Mouse (Mus musculus) cerebellum, adult 8-10 months (tissue): ENCODE results near the gene Igdcc3.
"Not testable (repeated sequence)": the region's sequence is repeated elsewhere in the genome, so short reads cannot be mapped to it uniquely, and the experiment has no call there.

Source experiments
- DNase-seq: peaks from one replicate; pipeline ENCODE4 v3.0.0; 2022

Igdcc3 gene

DNA sequence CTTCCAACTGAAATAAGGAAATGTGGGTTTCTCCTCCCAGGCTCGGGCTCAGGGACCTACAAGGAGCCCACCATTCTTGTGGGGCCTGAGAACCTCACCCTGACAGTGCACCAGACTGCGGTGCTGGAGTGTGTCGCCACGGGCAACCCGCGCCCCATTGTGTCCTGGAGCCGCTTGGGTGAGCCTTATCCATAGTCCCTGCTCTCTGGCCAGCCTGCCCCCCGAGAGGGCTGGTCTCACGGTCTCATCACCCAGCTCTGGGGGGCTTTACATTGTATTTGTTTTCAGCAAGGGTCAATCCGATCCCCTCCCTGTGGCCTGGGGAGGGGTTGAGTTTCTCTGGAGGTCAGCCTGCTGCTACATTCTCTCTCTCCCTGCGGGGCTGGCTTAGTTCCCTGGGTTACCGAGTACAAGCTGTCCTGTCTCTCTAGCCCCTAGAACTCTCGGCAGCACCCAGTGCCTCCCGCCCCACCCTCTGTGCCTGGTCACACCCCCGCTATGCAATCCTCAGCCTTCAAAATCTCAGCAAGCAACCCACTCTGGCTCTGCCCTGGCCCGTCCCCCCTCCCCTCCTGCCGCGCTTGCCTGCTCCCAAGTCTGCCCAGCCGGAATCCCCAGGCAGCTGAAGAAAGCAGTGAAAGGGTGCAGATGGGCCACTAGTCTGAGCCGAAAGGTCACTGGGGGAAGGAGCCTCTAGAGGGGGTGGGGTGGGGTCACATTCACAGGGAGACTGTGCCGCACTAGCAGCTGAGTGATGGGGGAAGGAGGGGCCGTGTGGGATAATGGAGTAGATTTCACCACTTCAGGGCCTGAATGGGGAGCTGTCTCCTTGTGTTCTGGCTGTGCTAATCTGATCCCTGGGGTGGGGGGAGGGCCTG, 37.6 kb downstream of the Igdcc3 start:
- DNase-seq, result no peak

DNA sequence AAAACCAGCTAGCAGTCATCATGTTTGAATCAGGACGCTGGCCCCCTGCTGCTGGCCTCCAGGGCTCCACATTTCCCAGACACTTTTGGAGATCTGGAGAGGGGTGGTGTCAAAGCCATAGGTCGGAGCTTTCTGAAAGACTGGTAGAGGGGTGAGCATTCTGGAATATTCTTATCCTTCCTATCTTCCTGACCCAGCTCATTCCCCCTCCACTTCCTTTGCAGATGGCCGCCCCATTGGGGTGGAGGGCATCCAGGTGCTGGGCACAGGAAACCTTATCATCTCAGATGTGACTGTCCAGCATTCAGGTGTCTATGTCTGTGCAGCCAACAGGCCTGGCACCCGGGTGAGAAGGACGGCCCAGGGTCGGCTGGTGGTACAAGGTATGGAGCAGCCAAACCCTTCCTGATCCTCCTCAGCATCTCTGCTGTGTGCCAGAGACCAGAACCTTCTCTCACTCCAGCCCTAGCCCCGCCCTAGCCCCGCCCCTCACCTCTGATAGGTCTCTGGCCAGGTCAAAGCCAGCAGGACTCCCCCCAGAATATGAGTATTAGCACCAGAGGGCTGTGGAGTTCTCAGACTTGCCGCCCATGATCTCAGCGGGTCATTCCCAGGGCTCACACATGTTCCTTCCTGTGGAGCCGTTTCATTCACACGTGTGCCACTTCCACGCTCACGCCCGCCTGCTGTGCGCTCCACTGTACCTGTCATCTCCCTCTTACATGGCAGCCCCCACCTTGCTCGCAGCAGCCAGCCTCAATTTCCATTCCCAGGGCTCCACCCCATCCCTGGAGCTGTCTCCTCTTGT, 39.0 kb downstream of the Igdcc3 start:
- no peak for DNase-seq

DNA sequence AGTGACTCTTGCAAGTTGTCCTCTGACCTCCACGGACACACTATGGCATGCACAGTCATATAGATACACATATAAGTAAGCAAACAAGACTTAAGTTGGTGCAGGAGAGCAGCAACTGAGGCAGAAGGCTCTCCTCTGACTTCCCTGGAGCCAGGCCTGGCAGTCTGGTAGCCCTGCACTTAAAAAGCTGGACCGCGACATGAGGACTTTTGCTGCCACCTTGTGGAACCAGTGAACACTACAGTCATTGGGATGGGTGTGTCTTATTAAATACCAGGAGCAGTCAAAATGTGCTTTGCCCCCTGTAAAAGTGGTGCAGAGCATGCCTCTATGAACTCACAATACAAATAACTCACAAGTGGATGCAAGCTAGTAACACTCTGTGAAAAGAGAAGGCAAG, 47.6 kb downstream of the Igdcc3 start:
- peak; percentile 85 for DNase-seq

DNA sequence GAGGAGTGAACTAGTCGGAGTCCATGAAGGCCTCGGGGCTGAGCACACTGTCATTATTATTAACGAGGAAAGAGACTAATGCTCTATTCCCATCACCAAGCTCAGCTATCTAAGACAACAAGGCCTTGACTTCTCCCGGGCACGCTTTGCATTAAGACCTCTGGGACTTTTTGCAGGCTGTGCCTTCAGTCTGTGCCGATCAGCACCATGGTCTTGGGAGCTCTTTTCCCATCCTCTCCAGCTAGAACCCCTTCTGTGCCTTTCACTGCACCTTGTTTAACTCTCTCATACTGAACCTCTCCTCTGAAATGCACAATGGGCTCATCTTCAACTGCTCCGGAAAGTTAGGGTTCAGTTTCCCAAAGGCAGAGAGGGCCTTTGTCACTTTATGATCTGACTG, 49.3 kb downstream of the Igdcc3 start:
- no peak for DNase-seq

DNA sequence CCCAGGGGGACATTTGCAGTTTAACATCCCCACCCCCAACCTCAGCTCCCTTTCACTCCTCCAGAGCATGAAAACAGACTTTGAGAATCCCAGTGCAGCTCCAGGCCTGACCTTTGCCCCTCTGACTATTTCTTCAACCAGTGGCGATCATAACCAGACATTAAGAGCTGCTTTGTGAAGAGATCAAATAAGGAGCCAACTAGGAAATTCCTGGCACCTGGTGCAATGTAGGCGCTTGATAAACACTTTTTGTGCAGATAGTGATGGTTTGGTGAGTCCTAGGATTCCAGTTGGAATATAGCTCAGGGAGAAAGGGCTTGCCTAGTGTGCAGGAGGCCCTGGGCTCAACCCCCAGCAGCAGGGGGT, 50.4 kb downstream of the Igdcc3 start:
- no peak for DNase-seq

DNA sequence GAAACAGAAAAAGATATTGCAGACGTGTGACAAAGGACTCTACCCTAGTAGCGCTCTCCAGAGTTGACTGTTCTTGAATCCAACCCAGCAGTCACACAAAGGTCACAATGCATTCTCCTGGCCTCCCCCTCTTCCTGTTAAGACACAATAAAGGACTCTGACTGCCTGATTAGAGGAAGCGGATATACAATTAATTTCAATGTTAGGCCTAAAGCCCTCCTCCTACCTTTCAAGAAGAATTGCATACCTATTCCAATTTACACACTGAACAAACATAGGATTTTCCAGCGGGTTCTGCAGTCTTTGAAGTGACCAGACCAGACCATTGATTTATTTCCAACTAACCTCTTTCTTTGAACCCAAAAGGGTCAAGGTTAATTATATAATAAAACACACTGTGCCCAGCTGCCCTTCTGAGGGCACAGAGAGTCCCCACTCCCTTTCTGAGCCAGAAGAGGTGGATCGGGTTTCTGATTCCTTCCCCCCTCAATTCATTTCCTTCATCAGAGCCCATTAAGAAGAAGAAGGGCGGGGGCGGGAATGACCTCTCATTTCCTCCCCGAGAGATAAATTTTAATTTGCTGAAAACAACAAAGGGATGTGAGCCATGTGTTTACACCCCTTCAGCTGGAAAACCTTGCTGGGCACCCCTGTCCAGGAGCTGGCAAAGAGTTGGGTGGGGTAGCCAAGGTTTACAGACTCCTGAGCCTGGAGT, 50.9 kb downstream of the Igdcc3 start:
- no peak for DNase-seq

DNA sequence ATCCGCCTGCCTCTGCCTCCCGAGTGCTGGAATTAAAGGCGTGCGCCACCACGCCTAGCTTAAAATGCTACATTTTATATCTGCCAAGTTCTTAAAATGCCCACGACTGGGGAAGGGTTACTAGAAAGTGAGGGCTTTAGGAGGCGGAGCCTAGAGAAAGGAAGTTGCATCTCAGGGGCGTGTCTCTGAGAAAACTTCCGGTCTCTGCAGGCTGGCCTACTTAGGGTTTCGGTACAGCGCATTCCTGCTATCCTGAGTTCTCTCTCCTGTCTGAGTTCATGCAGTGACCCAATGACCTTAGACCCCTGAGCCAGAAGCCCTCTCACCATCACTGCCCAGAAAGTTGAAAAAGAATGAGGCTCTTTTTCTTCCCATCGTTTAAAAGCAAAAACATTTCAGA, 52.2 kb downstream of the Igdcc3 start:
- DNase-seq, result no peak

DNA sequence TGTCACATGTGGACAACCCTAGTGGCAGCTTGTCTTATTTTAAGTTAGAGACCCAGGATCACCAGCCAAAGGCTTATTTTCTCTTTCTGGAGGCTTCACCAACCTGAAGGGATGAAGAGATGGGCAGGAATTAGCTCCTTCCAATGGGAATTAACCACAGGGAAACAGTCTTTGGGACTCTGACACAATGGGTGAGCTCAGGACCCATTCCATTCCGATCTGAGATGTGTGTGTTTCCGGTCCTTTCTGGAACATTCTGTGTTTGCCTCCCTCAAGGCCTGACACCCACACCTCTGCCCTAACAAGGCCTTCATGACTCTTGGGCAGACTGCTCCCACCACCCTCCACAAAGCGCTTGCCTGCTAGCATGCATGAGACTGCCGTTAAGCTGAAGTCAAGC, 54.1 kb downstream of the Igdcc3 start, which contains the start of gene Parp16:
TSS of gene Parp16 (plus strand) at position 301 of the 400 bp plus-strand sequence.
- DNase-seq, result no peak

DNA sequence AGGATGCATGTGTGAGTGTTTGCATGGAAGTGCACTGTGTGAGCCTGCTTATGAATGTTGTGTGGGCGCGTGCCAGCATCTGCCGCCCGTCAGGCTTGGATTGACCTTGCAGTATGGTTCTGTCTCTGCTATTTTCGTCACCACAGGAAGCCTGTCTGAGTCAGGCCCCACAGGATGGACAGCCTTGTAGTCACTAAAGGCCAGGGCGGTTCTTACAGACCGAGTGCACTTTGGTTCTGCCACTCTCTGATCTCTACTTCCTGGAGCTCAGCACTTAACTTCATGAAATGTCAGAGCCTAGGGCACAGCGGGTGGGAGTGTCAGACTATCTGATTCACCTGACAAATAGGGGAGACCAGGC, 54.6 kb downstream of the Igdcc3 start:
- DNase-seq, result peak; percentile 32

DNA sequence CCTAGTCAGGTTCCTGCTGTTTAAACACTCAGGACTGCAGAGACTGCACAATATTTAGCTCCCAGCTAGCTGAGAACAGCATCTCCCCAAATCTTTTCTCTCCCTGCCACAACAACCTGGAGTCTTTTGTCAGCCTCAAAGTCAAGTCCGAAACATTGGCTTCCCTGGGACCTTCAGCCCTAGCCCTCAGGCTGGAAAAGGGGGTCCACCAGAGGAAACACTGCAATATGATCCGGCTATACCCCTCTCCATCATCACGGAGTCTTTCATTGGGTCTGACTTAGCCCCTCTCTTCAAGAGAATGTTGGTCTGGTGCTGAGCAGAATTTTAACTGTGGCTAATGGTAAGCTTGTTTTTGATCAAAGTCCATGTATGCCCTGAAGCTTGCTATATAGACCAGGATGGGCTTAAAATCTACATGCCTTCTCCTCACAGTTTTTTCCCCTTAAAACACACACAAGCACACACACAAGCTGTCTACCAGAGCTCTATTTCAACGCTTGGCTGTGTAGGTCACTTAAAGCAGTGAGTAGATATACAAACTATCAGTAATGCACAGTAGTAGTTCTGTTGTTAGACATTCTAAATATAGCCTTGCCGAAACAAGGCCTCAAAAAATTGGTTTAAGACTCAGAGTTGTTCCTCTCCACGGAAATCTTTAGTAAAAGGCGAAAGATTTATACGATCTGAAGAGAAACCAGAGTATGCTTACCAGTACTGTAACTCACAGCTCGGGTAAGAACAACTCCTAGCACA, 55.2 kb downstream of the Igdcc3 start:
- no peak for DNase-seq

DNA sequence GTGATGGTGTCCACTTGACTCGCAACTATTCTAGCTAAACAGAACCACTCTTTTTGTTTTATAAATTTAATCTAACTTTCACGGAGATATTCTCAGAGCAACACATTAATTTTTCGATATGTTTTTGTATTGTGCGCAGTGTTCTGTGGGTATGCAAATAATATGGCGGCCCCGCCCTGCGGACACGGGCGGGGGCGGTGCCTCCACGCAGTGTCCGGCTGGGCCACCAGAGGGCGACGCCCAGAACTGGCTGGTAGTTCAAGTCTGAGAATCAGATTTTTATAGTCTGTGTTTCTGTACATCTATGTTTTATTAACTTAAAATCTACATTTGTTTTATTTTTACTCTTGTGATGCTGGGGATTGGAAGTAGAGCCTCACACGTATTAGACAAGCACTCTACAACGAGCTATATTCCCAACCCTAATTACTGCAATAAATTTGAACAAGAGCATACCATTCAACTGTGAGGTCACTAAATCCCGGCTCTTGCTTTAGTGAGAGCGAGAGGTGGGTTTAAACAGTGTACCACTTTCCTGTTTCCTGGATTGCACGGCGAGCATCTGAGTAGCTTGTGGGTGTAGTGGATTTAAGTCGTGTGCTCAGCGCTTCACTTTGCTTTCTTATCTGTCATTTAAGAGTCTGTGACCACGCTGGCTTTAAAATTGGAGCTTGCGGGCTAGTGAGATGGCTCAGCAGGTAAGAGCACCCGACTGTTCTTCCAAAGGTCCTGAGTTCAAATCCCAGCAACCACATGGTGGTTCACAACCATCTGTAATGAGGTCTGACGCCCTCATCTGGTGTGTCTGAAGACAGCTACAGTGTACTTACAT, 56.0 kb downstream of the Igdcc3 start:
- peak; percentile 96 for DNase-seq

DNA sequence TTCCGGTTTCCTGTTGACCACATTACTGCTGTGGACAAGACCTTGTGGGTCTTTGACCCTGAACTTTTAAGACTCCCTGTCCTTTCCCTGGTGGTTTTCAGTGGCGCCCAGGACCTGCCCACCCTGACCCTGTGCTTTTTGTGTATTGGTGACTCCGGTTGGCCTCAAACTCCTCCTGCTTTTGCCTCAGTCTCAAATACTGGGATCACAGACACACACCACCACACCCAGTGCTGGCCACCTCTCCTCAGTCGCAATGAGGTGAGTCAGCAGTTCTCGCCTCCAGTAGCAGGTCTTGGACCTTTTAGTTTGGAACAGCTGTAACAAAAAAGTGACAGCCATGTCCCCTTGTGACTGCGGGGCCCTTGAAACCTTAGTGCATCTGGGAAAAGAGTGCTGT, 56.8 kb downstream of the Igdcc3 start:
- DNase-seq, result no peak

DNA sequence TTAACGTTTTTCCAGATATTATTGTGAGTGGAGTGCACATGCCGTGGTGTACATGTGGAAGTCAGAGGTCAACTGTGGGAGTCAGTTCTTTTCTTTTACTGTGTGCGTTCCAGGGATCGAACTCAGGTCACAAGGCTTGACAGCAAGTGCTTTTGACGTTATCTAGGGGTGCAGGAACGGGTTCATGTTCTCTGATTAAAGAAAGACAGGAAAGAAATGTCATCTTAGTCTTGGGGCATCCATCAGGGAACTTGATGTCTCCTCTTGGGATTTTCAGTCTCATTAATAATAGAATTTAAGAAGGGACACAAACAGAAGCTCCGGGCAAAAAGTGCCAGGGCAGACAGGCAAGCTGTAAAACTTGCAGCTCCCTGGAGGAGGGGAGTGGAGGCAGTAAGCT, 58.7 kb downstream of the Igdcc3 start:
- no peak for DNase-seq

DNA sequence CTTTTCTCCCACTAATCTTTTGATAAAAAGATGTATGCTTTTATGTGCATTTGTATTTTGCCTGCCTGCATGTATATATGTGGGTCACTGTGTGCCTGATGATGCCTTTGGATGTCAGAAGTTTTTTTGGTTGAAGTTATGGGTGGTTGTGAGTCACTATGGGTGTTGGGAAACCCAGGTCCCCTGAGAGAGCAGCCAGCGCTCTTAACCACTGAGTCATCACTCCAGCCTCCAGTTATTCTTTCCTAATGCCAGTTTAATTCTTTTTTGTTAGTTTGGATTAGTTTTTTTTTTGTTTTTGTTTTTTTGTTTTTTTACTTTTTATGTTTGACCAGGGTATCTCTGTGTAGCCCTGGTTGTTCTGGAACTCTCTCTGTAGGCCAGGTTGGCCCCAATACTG, 59.6 kb downstream of the Igdcc3 start:
- DNase-seq, result no peak

DNA sequence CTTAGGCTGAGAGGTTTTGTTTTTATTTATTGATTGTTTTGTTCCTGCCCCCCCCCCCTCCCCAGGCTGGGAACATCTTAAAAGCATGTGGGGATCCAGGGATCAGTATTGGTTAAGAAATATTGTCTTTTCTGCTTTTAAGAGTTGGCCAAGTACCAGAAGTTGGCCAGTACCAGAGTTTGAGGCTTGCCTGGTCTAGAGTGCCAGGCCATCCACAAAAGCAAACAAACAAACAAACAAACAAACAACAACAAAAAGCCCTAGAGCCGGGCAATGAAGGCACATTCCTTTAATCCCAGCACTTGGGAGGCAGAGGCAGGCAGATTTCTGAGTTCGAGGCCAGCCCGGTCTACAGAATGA, 60.0 kb downstream of the Igdcc3 start:
- DNase-seq, result no peak

DNA sequence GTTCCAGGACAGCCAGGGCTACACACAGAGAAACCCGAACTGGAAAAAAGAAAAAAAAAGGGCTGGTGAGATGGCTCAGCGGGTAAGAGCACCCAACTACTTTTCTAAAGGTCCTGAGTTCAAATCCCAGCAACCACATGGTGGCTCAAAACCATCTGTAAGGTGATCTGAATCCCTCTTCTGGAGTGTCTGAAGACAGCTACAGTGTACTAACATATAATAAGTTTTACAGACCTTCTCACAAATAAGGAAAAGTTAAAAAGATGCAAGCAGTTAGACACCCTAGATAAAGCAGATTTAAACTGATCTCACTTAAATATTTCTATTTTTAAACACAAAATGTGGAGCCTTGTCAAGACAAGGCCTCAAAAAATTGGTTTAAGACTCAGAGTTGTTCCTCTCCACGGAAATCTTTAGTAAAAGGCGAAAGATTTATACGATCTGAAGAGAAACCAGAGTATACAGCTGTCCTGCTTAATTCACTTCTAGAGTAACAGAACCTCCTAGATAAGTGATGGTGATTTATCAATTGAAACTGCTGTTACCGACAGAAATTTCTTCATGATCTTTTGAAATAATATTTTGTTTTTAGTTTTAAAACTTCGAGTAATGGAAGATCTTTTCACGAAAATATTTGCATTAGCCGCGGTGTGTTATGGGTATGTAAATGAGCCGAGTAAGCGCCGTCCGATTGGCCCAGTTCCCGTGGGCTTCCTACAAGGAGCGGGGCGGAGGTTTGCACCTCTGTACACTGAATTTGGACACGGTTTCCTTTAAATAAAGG, 60.6 kb downstream of the Igdcc3 start:
- peak; percentile 88 for DNase-seq

DNA sequence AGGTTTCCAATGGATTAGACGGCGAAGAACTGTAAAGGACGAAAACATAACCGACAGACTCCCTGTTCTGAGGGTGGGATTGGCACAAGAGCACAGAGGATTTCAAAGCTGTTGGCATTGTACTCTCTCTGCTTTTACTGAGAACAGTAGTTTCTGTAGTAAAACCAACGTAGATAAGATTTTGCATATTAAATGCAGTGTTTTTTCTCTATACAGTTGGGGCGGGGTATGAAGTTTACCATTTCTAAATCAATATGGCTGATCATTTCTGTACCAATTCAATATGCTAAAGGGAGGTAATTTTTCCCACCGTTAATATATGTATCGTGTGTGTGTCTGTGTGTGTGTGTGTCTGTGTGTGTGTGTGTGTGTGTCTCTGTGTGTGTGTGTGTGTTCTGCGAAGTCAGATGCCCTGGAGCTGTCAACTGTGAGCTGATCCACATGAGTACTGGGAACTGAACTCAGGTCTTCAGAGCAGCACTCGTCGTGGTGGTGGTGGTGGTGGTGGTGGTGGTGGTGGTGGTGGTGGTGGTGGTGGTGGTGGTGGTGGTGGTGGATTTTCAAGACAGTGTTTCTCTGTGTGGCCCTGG, 61.3 kb downstream of the Igdcc3 start:
- DNase-seq, result no peak

DNA sequence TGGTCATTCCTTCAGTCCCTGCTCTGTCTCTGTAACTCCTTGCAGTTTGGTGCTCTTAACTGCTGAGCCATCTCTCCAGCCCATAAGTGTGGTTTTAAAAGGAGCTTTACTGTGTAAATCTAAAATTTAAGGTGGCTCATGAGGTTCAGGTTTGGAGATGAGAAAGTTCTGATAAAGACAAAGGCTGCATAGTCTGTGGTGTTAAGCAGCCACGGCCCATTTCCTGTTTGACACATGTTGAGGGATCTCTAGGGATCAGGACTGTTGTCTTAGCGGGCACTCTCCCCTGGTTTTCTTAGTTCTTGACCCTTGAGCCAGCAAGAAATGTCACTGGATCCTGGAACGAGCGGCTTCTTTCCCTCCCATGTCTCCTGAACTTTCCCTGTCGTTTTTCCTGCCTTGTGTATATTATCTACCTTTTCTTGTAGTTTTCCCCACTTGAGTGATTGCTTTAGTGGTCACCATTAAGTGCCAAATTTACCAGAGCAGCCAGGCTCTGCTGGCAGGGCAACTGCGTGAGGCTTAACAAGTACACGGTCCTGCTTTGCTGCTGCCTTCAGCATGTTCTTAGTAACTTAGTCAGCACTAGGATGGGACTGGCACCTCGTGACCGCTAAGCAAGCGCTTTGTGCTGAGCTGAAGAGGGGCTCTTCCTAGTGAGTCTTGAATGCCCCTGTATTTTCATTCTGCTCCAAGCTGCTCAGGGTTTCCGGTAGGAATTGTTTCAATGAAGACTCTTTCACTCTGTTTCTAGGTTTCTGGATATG, 64.2 kb downstream of the Igdcc3 start:
- no peak for DNase-seq

DNA sequence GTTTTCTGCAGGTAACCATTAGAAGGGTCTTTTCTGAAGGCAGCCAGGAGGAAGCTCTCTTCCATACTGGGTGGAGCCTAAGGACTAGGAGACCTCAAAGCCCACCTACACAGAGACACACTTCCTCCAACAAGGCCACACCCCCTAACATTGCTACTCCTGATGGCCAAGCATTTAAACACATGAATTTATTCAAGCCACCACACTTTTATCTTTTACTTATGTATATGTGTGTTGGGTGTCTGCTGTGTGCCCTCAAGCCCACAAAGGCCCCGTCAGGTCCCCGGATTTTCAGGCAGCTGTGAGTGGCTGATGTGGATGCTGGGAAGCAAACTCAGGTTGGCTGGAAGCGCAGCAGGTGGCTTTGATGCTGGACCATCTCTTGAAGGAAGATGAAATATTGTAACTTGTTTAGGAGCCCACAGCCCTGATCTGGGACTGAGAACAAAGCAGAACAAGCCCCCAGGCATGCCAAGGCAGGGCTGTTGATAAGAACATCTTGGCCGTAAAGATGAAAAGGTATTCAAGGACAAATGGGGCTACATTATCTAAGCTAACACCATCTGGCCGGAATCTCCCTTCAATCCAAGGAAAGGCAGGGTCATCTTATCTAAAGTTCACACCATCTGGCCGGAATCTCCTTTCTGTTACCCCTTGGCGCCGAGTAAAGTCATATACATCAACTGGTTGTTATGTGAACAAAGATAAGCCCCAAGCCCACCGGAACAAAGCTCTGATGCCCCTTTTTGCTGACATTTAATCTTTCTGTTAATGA, 66.2 kb downstream of the Igdcc3 start:
- DNase-seq, result not testable (repeated sequence)
